Mouse (Mus musculus): ENCODE data around the gene Iqcf3. TPM values are rescaled to one million over a fixed set of nuclear protein-coding genes. Genes with fewer than 3 reads are reported as not detected.
A peak's percentile ranks its signal among the peaks of the same experiment; 100 is the strongest.
"Not testable (repeated sequence)": the region's sequence is repeated elsewhere in the genome, so short reads cannot be mapped to it uniquely, and the experiment has no call there.

The Iqcf3 gene
- total RNA-seq (2017) = not detected in 2 replicates

DNA sequence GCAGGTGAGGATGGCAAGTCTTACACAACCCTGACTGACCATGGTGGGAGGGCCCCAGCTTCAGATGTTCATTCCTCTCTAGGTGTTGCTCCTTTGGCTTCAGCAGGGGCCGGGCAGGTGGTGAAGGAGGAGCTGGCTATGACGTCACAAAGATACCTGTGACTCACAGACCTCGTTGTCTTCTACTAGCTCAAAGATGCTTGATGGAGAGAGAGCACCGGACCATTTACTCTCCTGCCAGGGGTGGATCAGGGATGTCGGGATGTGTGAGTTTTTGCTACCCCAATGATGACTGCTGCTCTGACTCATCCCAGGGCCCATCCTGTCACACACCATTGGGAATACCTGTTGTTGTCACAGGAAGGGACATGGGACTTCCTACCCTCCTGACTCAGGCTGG, at the start of gene Iqcf3:
TSS of gene Iqcf3 (minus strand) at position 101 of the 400 bp plus-strand sequence.
- no peak for ATAC-seq (ENCODE audit: extremely low read depth, insufficient number of reproducible peaks, low FRiP score, poor library complexity, severe bottlenecking)

DNA sequence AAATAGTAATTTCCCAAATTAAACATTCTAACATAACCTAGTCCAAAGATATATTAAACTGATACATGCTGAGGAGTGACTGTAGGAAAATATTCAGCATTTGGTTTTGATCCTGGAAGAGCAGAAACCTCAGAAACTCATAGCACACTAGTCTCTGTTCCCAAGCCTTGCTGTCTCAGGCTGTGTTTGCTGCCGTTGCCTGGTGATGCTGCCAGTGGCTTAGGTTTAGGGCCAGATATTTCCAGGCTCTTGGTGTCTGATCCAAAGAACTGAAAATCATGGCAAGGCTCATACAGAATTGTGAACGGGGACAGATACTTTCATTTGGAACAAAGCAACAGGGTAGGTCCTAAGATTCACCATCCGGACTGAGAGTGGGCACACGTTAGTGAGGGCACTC, 49.3 kb upstream of the Iqcf3 start:
- ATAC-seq (ENCODE audit: extremely low read depth, insufficient number of reproducible peaks, low FRiP score, poor library complexity, severe bottlenecking) = no peak

DNA sequence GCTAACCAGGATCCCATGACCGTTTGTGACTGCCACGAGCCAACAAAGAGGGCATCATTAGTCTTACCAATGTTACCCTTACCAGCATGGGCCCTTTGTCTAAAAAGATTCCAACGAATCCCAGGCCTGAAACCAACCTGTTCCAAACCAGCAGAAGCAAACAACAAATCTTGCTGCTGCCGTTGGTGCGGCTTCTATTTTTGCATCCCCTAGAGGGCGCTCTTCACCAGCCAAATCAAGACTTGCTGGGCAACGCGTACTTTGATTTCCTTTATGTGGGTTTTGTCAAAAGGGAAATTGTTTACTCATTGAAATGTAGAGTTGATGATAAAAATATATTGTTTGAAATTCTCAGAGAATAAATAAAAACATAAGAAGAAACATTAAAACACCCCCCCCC, 39.1 kb upstream of the Iqcf3 start:
- no peak for ATAC-seq (ENCODE audit: extremely low read depth, insufficient number of reproducible peaks, low FRiP score, poor library complexity, severe bottlenecking)

DNA sequence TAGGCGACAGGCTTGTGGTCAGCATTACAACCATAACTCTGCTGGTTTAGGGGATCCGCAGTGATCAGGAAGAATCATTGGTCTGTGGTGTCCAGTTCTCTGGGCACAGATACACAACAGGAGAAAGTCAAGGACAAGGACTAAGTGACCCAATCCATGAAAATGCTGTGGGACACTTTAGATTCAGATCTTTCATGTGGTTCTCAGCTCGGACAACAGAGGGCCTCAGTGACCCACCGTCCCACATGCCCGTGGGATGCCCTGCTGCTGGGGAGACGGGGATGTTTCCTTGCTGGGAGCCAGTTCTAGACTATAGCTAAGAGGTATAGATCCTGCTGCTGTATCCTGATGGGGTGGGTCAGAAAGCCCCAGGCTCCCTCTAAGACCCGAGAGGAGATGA, 37.0 kb upstream of the Iqcf3 start:
- no peak for ATAC-seq (ENCODE audit: extremely low read depth, insufficient number of reproducible peaks, low FRiP score, poor library complexity, severe bottlenecking)

DNA sequence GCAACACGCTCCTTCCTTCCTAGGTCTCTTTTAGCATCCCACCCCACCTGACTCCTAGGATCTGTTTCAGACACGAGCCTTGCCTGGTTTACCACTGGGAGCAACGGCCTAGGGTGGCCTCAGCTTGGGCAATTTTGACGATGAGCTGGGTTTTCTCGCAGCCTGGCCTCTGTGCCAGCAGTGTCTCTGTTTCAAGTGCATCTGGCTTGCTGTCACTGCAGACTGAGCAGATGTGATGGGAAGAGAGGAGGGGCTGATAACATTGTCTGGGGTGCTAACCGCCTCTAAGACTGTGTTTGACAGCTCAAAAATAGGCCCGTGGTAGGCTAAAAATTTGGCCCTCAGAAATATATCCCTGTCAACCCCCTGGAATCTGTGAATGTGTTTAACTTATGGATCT, 34.4 kb upstream of the Iqcf3 start:
- no peak for ATAC-seq (ENCODE audit: extremely low read depth, insufficient number of reproducible peaks, low FRiP score, poor library complexity, severe bottlenecking)

DNA sequence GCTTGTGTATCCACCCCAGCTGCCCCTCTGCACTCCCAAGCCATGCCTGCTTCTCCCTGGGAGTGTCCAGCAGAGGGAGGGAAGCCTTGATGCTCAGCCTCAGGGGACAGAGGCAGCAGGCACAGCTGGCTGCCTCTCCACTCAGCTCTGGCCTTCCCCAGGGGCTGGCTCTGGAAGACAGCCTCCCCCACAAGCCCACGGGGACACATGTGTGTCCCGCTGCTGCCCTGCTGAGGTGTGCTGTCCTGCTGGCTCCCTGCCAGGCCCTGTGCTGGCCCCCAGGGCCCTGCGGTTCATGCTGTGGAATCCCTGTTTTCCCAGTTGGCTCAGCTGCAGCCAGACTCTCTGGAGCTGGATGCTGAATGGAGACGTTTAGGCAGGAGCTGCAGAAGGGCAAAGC, 34.0 kb upstream of the Iqcf3 start:
- ATAC-seq (ENCODE audit: extremely low read depth, insufficient number of reproducible peaks, low FRiP score, poor library complexity, severe bottlenecking) = not testable (repeated sequence)

DNA sequence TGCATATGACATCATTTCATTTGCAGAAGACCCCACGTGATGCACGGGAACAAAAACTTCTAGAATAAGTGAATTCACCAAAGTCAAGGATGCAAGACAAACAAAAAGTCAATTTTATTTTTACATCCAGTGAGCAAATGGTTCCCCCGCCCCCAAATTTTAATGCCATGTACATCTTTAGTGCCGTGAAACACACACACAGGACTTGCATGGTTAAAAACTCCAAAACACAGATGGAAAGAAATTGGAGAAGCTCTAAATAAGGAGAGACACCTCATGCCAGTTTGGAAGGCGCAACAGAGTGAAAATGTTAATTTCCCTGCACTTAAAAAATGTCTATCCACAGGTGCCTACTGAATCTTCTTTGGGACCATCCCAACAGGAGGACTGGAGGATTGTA, 30.7 kb upstream of the Iqcf3 start:
- ATAC-seq (ENCODE audit: extremely low read depth, insufficient number of reproducible peaks, low FRiP score, poor library complexity, severe bottlenecking) = no peak

DNA sequence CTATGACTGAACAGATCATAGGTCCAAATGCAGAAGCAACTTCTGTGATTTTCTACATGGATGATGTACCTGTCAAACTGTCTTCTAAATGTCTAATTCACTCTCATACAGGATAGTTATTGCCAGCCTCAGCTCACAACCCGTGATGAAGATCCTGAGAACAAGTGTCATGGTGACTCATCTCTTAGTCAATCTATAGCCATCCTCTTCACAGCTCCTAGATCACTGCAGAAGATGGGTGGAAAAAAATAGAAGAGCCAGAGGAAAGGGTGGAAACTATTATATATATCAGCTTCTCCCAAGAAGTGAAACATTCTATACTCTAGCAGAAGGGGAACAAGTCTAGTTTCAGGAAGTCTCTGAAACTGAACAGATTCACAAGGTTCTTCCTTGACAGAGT, 21.1 kb upstream of the Iqcf3 start:
- ATAC-seq (ENCODE audit: extremely low read depth, insufficient number of reproducible peaks, low FRiP score, poor library complexity, severe bottlenecking) = no peak

DNA sequence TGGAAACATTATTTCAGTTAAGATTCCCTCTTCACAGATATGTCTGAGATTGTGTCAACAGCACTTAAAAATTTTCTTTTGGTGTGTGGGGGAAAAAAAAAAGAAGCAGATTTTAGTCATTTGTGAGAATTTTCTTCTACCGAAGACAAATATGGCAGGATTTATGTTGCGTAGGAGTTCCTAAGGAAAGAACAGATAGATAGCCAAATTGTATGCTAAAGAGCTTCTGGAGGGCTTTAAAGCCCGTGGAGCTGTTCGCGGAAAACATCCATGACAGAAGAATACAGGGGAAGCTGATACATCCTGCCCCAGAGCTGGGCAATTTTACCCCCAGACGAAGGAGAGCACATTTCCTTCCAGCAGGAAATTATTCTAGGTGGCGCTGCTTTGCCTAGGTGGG, 18.6 kb upstream of the Iqcf3 start:
- ATAC-seq (ENCODE audit: extremely low read depth, insufficient number of reproducible peaks, low FRiP score, poor library complexity, severe bottlenecking) = no peak

DNA sequence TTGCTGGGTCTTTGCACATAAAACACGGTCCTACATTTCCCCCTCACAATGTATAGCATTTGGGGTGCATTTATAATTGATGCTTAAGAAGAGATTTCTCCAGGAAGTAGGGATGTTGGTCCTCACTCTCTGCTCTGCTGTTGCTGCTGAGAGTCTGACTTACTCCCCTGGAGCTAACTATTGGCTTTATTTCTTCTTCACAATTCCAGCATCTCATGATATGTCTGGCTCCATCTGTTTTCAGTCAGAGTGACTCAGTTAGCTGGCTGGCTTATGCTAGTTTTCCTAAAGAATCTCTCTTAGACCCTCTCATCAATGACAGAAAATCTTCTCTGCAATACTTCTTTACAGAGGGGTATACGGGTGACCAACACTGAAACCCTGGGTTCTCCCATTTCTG, 14.7 kb upstream of the Iqcf3 start:
- ATAC-seq (ENCODE audit: extremely low read depth, insufficient number of reproducible peaks, low FRiP score, poor library complexity, severe bottlenecking) = no peak

DNA sequence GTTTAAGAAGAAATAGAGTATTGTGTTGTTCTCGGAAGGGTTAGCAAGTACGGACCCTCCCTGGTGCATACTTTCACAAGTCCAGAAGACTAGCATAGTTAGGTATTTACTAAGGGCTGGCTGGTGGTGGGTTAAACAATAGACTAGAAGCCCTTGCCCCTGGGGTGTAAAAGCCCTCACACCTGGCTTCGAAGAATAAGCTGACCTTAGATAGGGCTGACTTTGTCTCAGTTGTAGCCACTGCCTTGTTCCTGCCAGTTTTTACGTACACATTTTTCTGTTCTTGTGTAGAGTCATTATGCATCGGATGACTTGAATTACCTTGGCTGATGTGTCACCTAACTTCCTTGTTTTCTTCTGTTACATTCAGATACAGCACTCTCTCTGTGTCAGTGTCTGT, 11.9 kb upstream of the Iqcf3 start:
- ATAC-seq (ENCODE audit: extremely low read depth, insufficient number of reproducible peaks, low FRiP score, poor library complexity, severe bottlenecking) = no peak

DNA sequence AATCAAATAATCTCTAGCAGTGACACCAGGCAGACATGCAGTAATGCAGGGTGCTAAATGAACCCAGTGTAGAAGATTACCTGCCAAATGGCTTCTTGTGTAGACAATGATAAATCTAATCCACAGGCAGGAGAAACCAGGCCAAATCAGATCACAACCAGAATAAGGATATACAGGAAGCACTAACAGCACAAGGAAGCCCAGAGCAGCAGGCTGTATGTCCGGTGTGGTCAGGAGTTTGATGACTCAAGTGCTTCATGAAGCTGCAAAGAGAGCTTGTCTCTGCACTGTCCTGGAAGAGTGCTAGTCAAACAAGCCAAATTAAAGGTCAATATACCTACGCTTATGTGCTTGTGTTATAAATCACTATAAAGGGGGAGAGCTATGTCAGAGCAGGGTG, 10.8 kb upstream of the Iqcf3 start:
- no peak for ATAC-seq (ENCODE audit: extremely low read depth, insufficient number of reproducible peaks, low FRiP score, poor library complexity, severe bottlenecking)

DNA sequence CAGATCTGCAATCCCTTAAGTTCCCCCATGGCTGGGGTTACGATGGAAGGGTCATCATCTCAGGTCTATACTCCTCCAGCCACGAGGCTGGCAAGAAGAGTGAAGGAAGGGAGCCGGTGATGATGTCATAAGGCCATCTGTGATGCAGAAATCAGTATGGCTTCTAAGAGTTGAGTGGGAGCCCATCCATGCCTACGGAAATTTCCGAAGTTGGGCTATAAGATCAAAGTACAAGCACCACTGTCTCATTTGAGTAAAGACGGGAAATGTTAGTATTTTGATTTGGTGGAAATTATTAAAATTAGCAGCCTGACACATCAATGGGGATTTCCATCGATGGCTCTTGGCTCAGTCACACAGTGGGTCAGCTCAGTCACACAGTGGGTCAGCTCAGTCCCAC, 9.5 kb upstream of the Iqcf3 start, which contains the start of gene Iqcf4:
TSS of gene Iqcf4 (minus strand) at position 101 of the 400 bp plus-strand sequence.
- ATAC-seq (ENCODE audit: extremely low read depth, insufficient number of reproducible peaks, low FRiP score, poor library complexity, severe bottlenecking) = no peak

DNA sequence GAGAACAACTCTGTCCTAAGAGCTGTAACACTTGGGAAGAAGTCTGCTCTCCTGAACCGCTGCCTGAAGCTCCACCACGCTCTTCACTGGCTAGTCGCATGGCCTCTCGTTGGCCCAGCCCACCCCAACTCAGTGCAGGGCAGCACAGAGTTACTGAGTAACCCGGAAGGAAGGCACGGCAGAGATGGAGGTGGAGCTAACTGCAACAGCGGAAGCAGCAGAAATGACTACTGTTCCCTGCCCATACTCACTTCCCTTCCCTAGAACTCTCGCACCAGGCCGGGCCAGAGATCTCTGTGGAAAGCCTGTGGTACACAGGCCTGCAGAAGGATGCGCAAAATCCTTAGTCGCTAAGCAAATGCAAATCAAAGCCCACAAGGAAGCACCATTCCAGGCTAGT, 5.0 kb upstream of the Iqcf3 start:
- no peak for ATAC-seq (ENCODE audit: extremely low read depth, insufficient number of reproducible peaks, low FRiP score, poor library complexity, severe bottlenecking)

DNA sequence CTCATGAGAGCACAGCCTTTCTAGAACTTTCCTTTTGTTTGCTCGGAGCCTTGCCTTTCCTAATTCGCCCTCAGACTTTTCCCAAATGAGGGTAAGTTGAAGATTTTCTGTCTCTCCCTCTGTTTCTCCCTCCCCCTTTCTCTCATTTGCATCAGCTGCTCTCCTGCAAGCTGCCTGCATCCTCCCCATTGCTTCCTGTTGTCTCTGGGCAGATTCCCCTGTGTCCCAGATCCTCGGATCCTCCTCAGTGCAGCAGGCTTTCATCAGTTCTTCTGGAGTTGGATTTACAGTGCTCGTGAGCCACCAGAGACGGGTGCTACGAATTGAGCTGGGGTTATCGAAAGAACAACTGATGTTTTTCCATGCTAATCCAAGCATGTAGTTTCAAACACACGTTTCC, 2.6 kb upstream of the Iqcf3 start:
- no peak for ATAC-seq (ENCODE audit: extremely low read depth, insufficient number of reproducible peaks, low FRiP score, poor library complexity, severe bottlenecking)

DNA sequence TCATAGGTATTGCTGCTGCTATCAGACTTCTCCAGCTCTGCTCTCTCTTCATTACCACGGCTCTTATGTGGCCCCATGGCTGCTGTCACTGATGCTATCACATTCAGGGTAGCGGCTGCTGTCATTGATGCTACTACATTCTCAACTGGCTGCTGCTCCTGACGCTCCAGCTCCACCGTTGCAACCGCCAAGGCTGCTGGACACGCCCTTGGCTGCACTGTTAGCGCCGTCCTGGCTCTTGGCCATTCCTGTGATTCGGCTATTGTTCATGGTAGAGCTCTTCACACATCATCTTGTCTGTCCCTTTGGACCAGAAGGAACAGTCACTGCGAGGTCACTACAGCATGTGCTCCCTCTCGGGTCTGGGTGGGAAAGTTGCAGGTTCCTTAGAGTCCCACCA, 860 bp upstream of the Iqcf3 start:
- ATAC-seq (ENCODE audit: extremely low read depth, insufficient number of reproducible peaks, low FRiP score, poor library complexity, severe bottlenecking) = no peak

DNA sequence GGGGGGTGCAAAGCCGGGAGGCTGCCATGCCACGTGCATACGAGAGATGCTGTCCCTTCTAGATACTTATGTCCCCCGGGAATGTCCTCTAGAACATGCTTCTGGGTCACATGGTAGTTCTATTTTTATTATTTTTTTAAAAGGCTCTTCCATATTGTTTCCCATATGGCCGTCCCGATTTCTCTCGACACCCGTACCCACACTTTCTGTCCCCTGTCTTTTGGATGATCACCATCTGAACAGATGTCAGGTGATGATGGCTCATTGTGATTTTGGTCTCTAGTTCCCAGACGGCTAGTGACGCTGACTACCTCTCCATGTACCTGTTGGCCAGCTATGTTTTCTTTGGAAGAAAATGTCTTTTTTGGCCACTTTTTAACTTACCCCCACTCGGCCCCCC, 26.5 kb downstream of the Iqcf3 start:
- ATAC-seq (ENCODE audit: extremely low read depth, insufficient number of reproducible peaks, low FRiP score, poor library complexity, severe bottlenecking) = no peak

DNA sequence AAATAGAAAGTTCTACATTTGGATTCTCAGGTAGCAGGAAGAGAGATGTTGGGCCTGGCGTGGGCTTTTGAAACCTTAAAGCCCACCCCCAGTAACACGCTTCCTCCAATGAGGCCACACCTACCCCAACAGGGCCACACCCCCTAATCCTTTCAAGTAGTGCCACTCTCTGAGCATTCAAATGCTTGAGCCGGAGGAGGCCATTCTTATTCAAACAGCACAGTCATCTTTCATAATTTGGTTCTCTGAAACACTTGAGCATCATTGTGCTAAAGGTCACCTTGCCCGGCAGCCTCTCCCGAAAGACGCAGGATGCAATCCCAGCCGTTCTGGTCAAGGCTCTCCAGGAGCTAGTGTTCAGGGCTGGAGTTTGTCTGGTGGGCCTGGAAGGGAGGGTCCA, 27.1 kb downstream of the Iqcf3 start:
- ATAC-seq (ENCODE audit: extremely low read depth, insufficient number of reproducible peaks, low FRiP score, poor library complexity, severe bottlenecking) = no peak

DNA sequence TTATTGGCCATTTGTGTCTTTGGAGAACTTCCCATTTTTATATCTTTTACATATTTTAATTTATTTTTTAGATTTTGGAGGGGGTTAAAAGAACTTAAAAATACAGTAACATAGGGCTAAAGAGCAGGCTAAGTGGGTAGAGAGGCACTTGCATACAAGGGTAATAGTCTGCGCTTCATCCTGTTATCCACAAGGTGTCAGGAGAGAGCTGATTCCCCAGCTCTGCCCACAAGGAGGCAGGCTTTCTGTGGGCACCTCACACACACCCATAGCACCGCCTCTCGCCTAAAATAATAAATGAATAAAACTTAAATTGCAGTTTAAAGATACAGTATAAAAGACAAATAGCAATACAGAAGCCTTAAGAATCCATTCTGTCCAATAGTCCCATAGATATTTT, 29.6 kb downstream of the Iqcf3 start:
- ATAC-seq (ENCODE audit: extremely low read depth, insufficient number of reproducible peaks, low FRiP score, poor library complexity, severe bottlenecking) = peak; percentile 64; the same call in 1 of the 2 replicates

DNA sequence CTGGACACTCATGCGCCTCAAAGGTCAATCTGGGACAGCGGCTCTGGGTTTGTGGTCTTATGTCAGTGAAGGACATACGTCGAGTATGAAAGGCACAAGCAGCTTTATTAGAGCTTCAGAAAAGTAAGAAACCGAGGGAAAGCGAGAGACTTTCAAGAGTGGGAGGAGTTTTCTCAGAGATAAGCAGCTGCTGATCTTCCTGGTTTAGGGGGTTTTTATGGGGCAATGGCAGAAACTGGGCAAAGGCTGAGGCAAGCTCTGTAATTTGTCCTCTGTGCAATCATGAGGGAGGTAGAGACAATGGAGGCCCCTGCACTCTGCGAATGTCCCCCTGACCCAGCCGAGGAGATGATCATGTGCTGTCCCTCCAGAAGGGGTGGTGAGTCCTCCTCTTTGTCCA, 41.5 kb downstream of the Iqcf3 start:
- ATAC-seq (ENCODE audit: extremely low read depth, insufficient number of reproducible peaks, low FRiP score, poor library complexity, severe bottlenecking) = no peak

DNA sequence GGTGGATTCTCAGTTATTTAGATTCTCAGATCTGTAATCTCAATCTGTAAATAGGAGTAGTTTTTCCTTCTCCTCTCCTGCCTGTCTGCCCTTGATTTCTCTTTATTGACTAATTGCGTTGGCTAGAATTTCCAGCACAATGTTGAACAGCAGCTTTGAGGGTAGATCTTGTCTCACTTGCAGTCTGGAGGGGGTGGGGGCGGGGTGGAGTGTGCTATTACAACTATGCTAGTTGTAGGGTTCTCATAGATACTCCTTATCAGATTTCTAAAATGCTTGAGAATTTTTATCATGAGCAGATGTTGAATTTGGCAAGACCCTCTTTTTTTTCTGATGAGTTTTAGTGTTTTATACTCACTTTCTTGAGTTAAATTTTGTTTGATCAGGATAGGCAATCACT, 42.0 kb downstream of the Iqcf3 start:
- ATAC-seq (ENCODE audit: extremely low read depth, insufficient number of reproducible peaks, low FRiP score, poor library complexity, severe bottlenecking) = no peak

DNA sequence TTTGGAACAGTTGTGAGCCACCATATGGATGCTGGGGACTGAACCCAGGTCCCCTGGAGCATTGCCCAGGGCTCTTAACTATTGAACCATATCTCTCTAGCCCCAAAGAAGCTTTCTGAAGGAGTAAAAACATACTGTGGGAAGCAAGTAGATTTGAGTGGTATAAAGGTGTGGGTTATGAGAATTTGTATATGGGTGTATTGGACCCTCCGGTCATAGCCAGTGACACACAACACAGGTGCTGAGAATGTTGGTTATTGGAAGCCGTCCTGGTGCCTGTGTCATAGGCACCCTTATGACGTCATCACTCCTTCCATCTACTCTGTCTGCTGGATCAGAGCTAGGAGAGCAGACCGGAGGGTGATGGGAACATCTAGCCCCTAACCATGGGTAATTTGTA, 47.2 kb downstream of the Iqcf3 start, which contains the start of gene Iqcf5:
TSS of gene Iqcf5 (plus strand) at position 301 of the 400 bp plus-strand sequence.
- ATAC-seq (ENCODE audit: extremely low read depth, insufficient number of reproducible peaks, low FRiP score, poor library complexity, severe bottlenecking) = no peak

Measured in neutrophil, adult 5-6 weeks (primary cell).